Comparison of ENCODE assay signal across 8 mouse cellular contexts in the genomic region with DNA sequence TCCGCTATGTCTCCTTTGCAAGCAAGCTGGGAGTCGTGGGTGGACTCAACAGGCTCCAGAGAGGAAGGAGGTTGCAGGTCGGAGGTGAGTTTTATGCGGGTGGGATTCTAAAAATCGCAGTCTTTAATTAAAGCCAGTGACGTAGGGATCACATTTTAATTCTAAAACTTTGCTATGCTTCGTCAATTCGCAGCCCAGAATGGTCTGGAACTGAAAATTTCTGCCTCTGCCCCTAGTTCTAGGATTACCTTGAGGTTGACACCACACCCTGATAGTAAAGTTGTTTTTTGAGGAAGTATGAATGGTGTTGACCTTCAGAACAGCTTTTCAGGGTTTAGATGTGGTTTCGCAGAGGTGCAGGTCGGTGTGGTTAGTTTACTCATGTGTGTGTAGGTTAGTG. TPM values are rescaled to one million over a fixed set of nuclear protein-coding genes. Genes with fewer than 3 reads are reported as not detected.
DNase-seq lines count a peak whose midpoint lies in the region; ATAC-seq and TF ChIP-seq lines count a peak whose summit lies in the region.

No protein-coding gene starts in this region.

- peak overlapping the region; percentile 92 for H3K9ac ChIP-seq in liver, embryonic 16.5 days (ENCODE audit: low read depth, low read length)
- peak overlapping the region; percentile 93 for H3K9ac ChIP-seq in stomach, postnatal 0 days (ENCODE audit: low read length)

- peaks cover 61% of the 10 kb centered on the region for H3K4me1 ChIP-seq in liver, embryonic 16.5 days (ENCODE audit: control insufficient read depth, low read depth, low read length)
- peaks cover 5% of the 10 kb centered on the region; the same call in 1 of the 2 replicates for H3K4me1 ChIP-seq in stomach, postnatal 0 days (replicated peaks; ENCODE audit: control insufficient read depth, insufficient read depth)

- 10% methylated on average over 10 of the region's 10 CpGs for WGBS in liver, embryonic 16.5 days (ENCODE audit: insufficient replicate concordance)
- 13% methylated on average over 10 of the region's 10 CpGs for WGBS in stomach, postnatal 0 days

- peak; percentile 23 for ATAC-seq in granulocyte monocyte progenitor cell, adult 5-6 weeks (replicated peaks; ENCODE audit: poor library complexity, severe bottlenecking)
- ATAC-seq in liver, embryonic 16.5 days (ENCODE audit: low read depth), result no peak
- ATAC-seq in stomach, postnatal 0 days (ENCODE audit: low FRiP score, low TSS enrichment), result no peak
- ATAC-seq in megakaryocyte-erythroid progenitor cell, adult 5-6 weeks (replicated peaks; ENCODE audit: low FRiP score, low TSS enrichment, poor library complexity, severe bottlenecking), result no peak

- peak overlapping the region; percentile 84 for H3K4me3 ChIP-seq in liver, embryonic 16.5 days (ENCODE audit: low read depth, low read length)
- H3K4me3 ChIP-seq in stomach, postnatal 0 days (ENCODE audit: low read depth, low read length), result peak overlapping the region; percentile 73

- TF ChIP-seq EP300 in stomach, postnatal 0 days (optimal IDR thresholded peaks at IDR 0.05), result no peak

- H3K27me3 ChIP-seq in liver, embryonic 16.5 days (ENCODE audit: control insufficient read depth, insufficient read depth, low read depth, low read length), result no peaks in the 10 kb centered on the region
- H3K27me3 ChIP-seq in stomach, postnatal 0 days (ENCODE audit: control insufficient read depth, insufficient read depth, low read length), result no peaks in the 10 kb centered on the region

- H3K27ac ChIP-seq in liver, embryonic 16.5 days (ENCODE audit: low read length), result peak overlapping the region; percentile 100
- H3K27ac ChIP-seq in stomach, postnatal 0 days (replicated peaks), result peak overlapping the region; percentile 41; the same call in 1 of the 2 replicates

- H3K9me3 ChIP-seq in liver, embryonic 16.5 days (replicated peaks; ENCODE audit: control insufficient read depth, low read length), result no peaks in the 10 kb centered on the region
- H3K9me3 ChIP-seq in stomach, postnatal 0 days (ENCODE audit: control insufficient read depth, low read length), result no peaks in the 10 kb centered on the region

- intact Hi-C loops in heart, postnatal 36 days (cut with DNase I), result loop anchor here (2.0 to 10.0 kb wide), 3 partner anchors 52 to 390 kb away; a partner anchor contains a TSS

- H3K36me3 ChIP-seq in liver, embryonic 16.5 days (ENCODE audit: control insufficient read depth, insufficient read depth), result no peaks in the 10 kb centered on the region; the same call in 1 of the 2 replicates
- no peaks in the 10 kb centered on the region for H3K36me3 ChIP-seq in stomach, postnatal 0 days (ENCODE audit: control insufficient read depth, insufficient read depth, low read length)

- peak; percentile 84 for DNase-seq in heart, adult 11 months
- no peak for DNase-seq in heart, postnatal 36 days
- DNase-seq in CD4-positive helper T cell, adult 2 months (ENCODE audit: low read depth, low spot score), result peak; percentile 63
- DNase-seq in stomach, postnatal 0 days (ENCODE audit: low spot score), result no peak
- no peak for DNase-seq in cerebellum, postnatal 14 days

- peak overlapping the region; percentile 67 for H3K4me2 ChIP-seq in liver, embryonic 16.5 days (ENCODE audit: low read depth, low read length)
- peak overlapping the region; percentile 49 for H3K4me2 ChIP-seq in stomach, postnatal 0 days (replicated peaks; ENCODE audit: low read depth)

- no peak for TF ChIP-seq CTCF in stomach, postnatal 0 days (IDR thresholded peaks at IDR 0.05; ENCODE audit: low read depth)

RNA-seq across cellular contexts. Expression of a gene that starts 1.3 kb away (rescaled TPM):
- total RNA-seq in heart, postnatal 36 days (2021), result 100 to 1,000 TPM; 128 to 131 TPM
- 65.6 and 74.2 TPM in 2 replicates for total RNA-seq in granulocyte monocyte progenitor cell, adult 5-6 weeks (2014; fragmentation: Nextera tagmentation)
- 81.0 and 82.6 TPM in 2 replicates for total RNA-seq in granulocyte monocyte progenitor cell, adult 5-6 weeks (2017)
- polyA plus RNA-seq in liver, embryonic 16.5 days (2015; fragmentation: Nextera tagmentation; extraction: Ambion mirVana), result 122 and 133 TPM in 2 replicates
- polyA plus RNA-seq in stomach, postnatal 0 days (2015; fragmentation: Nextera tagmentation; extraction: Ambion mirVana), result 68.6 and 69.3 TPM in 2 replicates
- 188 and 260 TPM in 2 replicates for total RNA-seq in megakaryocyte-erythroid progenitor cell, adult 5-6 weeks (2014; fragmentation: Nextera tagmentation)
- 170 and 288 TPM in 2 replicates for total RNA-seq in megakaryocyte-erythroid progenitor cell, adult 5-6 weeks (2017)

RNA-seq across cellular contexts. Expression of a gene that starts 49.1 kb away (rescaled TPM):
- total RNA-seq in heart, postnatal 36 days (2021), result 1 to 10 TPM; 3.8 to 5.5 TPM
- 15.4 and 16.5 TPM in 2 replicates for total RNA-seq in granulocyte monocyte progenitor cell, adult 5-6 weeks (2014; fragmentation: Nextera tagmentation)
- 9.8 and 11.9 TPM in 2 replicates for total RNA-seq in granulocyte monocyte progenitor cell, adult 5-6 weeks (2017)
- 6.5 and 6.8 TPM in 2 replicates for polyA plus RNA-seq in liver, embryonic 16.5 days (2015; fragmentation: Nextera tagmentation; extraction: Ambion mirVana)
- 4.2 and 4.9 TPM in 2 replicates for polyA plus RNA-seq in stomach, postnatal 0 days (2015; fragmentation: Nextera tagmentation; extraction: Ambion mirVana)
- total RNA-seq in megakaryocyte-erythroid progenitor cell, adult 5-6 weeks (2014; fragmentation: Nextera tagmentation), result 10.2 and 13.1 TPM in 2 replicates
- total RNA-seq in megakaryocyte-erythroid progenitor cell, adult 5-6 weeks (2017), result 3.3 and 4.2 TPM in 2 replicates

Comparison
In these comparisons a context has a peak if more than half of its experiments do, and no peak if none do; other contexts are left out.
1. DNase-seq: peak in heart, adult 11 months (single experiment) and CD4-positive helper T cell, adult 2 months (single experiment); none in heart, postnatal 36 days (0 of 2), stomach, postnatal 0 days (single experiment) and cerebellum, postnatal 14 days (0 of 2).